Mouse (Mus musculus) midbrain, embryonic 12.5 days (tissue): ENCODE measurements around the gene Gm13283. TPM values are rescaled to one million over a fixed set of nuclear protein-coding genes. Genes with fewer than 3 reads are reported as not detected.
"Not testable (repeated sequence)": the region's sequence is repeated elsewhere in the genome, so short reads cannot be mapped to it uniquely, and the experiment has no call there.

Experiments
- ATAC-seq: fragments of 200-750 bp; cut with Nextera tagmentation; 2 replicates; pipeline ENCODE4 v1.8.0; 2017; ENCODE audit warnings: low read depth, moderate TSS enrichment, moderate library complexity; ENCODE audit not compliant: low FRiP score
- H3K27ac ChIP-seq: fragments of 300-500 bp; sonication (generic); replicated peaks from 2 replicates; pipeline ENCODE4 v1.5.1; 2016; ENCODE audit warnings: mild to moderate bottlenecking
- H3K27me3 ChIP-seq: fragments of 300-500 bp; sonication (generic); 2 replicates; pipeline ENCODE4 v1.6.1; 2016; ENCODE audit warnings: mild to moderate bottlenecking
- H3K36me3 ChIP-seq: fragments of 300-500 bp; sonication (generic); 2 replicates; pipeline ENCODE4 v1.6.1; 2016
- H3K4me1 ChIP-seq: fragments of 300-500 bp; sonication (generic); 2 replicates; pipeline ENCODE4 v1.6.1; 2016
- H3K4me2 ChIP-seq: fragments of 300-500 bp; sonication (generic); replicated peaks from 2 replicates; pipeline ENCODE4 v1.6.1; 2016; ENCODE audit warnings: mild to moderate bottlenecking, moderate library complexity
- H3K4me3 ChIP-seq: fragments of 300-500 bp; sonication (generic); 2 replicates; pipeline ENCODE4 v1.5.1; 2016; ENCODE audit warnings: mild to moderate bottlenecking
- H3K9ac ChIP-seq: fragments of 300-500 bp; sonication (generic); replicated peaks from 2 replicates; pipeline ENCODE4 v1.6.1; 2016; ENCODE audit warnings: mild to moderate bottlenecking, moderate library complexity
- H3K9me3 ChIP-seq: fragments of 300-500 bp; sonication (generic); 2 replicates; pipeline ENCODE4 v1.6.1; 2016; ENCODE audit warnings: mild to moderate bottlenecking
- WGBS: fragments of 180-500 bp; shearing (Covaris S2); methylation state at CpG from one replicate; pipeline ENCODE4 v1.1.7; 2016; 5-methylcytosine and 5-hydroxymethylcytosine counted together
- polyA plus RNA-seq: library from polyadenylated mRNA; unstranded; fragments of >200 nt; fragmentation: Nextera tagmentation; extraction: Ambion mirVana; gene quantifications from 2 replicates; pipeline ENCODE4 v1.2.1, GENCODE M21; 2016

Gene Gm13283
- polyA plus RNA-seq, 1 experiment from 2014 or later = 0.14 TPM

- H3K36me3 ChIP-seq = no peaks in the 10 kb centered on the region
- H3K9ac ChIP-seq = no peak overlapping the region
- no peak overlapping the region for H3K4me2 ChIP-seq
- 82% methylated on average over 7 of the region's 7 CpGs for WGBS
- H3K27me3 ChIP-seq = no peaks in the 10 kb centered on the region
- no peak overlapping the region for H3K27ac ChIP-seq
- peaks cover 6% of the 10 kb centered on the region; the same call in 1 of the 2 replicates for H3K4me1 ChIP-seq
- ATAC-seq = no peak
- H3K4me3 ChIP-seq = no peak overlapping the region
- no peaks in the 10 kb centered on the region for H3K9me3 ChIP-seq
Observed at GRCm38 (mm10) chr4:88742771-88743371, 17.0 kb upstream of the Gm13283 start.

- Histone ChIP-seq H3K4me1 (peaks cover 6% of the 10 kb centered on the region; the same call in 1 of the 2 replicates), H3K27me3 (no peaks in the 10 kb centered on the region), H3K4me3 (no peak overlapping the region), H3K27ac (no peak overlapping the region), H3K9ac (no peak overlapping the region), H3K36me3 (no peaks in the 10 kb centered on the region), H3K9me3 (no peaks in the 10 kb centered on the region), H3K4me2 (no peak overlapping the region)
- 77% methylated on average over 3 of the region's 3 CpGs for WGBS
- no peak for ATAC-seq
Observed at GRCm38 (mm10) chr4:88744207-88744606, 15.7 kb upstream of the Gm13283 start.

GRCm38 (mm10) chr4:88749926-88750325 lies 10.0 kb upstream of the Gm13283 start:
- no peaks in the 10 kb centered on the region for H3K9me3 ChIP-seq
- 68% methylated on average over 6 of the region's 6 CpGs for WGBS
- H3K27me3 ChIP-seq = no peaks in the 10 kb centered on the region
- H3K9ac ChIP-seq = no peak overlapping the region
- no peak overlapping the region for H3K27ac ChIP-seq
- H3K36me3 ChIP-seq = no peaks in the 10 kb centered on the region
- no peak overlapping the region for H3K4me3 ChIP-seq
- peaks cover 6% of the 10 kb centered on the region; the same call in 1 of the 2 replicates for H3K4me1 ChIP-seq
- ATAC-seq = no peak
- no peak overlapping the region for H3K4me2 ChIP-seq

- not testable (repeated sequence) for H3K27ac ChIP-seq, H3K27me3 ChIP-seq, H3K4me2 ChIP-seq, ATAC-seq, H3K4me3 ChIP-seq, H3K9me3 ChIP-seq, H3K9ac ChIP-seq, H3K36me3 ChIP-seq, H3K4me1 ChIP-seq
- WGBS = 65% methylated on average over 15 of the region's 15 CpGs
Observed at GRCm38 (mm10) chr4:88754818-88755340, 5.0 kb upstream of the Gm13283 start, which contains the start of gene Gm13271. Gene Gm13271 (plus strand): TSS chr4:88754868.

- not testable (repeated sequence) for H3K9me3 ChIP-seq, H3K27me3 ChIP-seq, ATAC-seq, H3K4me1 ChIP-seq, H3K36me3 ChIP-seq
- H3K4me3 ChIP-seq = peak overlapping the region; percentile 49
- H3K27ac ChIP-seq = peak overlapping the region; percentile 74
- peak overlapping the region; percentile 67 for H3K9ac ChIP-seq
- WGBS = 12% methylated on average over 29 of the region's 31 CpGs
- peak overlapping the region; percentile 76 for H3K4me2 ChIP-seq
Observed at GRCm38 (mm10) chr4:88756581-88757513, 3.1 kb upstream of the Gm13283 start.

GRCm38 (mm10) chr4:88757628-88758031 lies 2.3 kb upstream of the Gm13283 start:
- WGBS = under 1% methylated on average over 21 of the region's 21 CpGs

GRCm38 (mm10) chr4:88758751-88759150 lies 1.2 kb upstream of the Gm13283 start:
- not testable (repeated sequence) for H3K27me3 ChIP-seq, H3K4me3 ChIP-seq, H3K27ac ChIP-seq, H3K4me1 ChIP-seq, H3K36me3 ChIP-seq, H3K4me2 ChIP-seq, H3K9ac ChIP-seq, ATAC-seq, H3K9me3 ChIP-seq
- 89% methylated on average over 9 of the region's 9 CpGs for WGBS

More at GRCm38 (mm10) chr4:88757628-88758031, 2.3 kb upstream of the Gm13283 start:
- peak overlapping the region; percentile 67 for H3K9ac ChIP-seq
- ATAC-seq = peak; percentile 100
- H3K36me3 ChIP-seq, H3K27me3 ChIP-seq, H3K9me3 ChIP-seq, H3K4me1 ChIP-seq: not testable (repeated sequence)
- H3K27ac ChIP-seq = peak overlapping the region; percentile 74
- H3K4me2 ChIP-seq = peak overlapping the region; percentile 76
- peak overlapping the region; percentile 49 for H3K4me3 ChIP-seq

GRCm38 (mm10) chr4:88760431-88760830 lies 512 bp downstream of the Gm13283 start:
- not testable (repeated sequence) for H3K9me3 ChIP-seq, H3K36me3 ChIP-seq, H3K9ac ChIP-seq, H3K27me3 ChIP-seq, H3K4me1 ChIP-seq, ATAC-seq, H3K27ac ChIP-seq
- Histone ChIP-seq H3K4me2 (peak overlapping the region; percentile 50), H3K4me3 (peak overlapping the region; percentile 32)
- WGBS = 0% methylated on average over 26 of the region's 28 CpGs

- H3K4me2 ChIP-seq, H3K36me3 ChIP-seq, H3K27ac ChIP-seq, H3K4me3 ChIP-seq, H3K9me3 ChIP-seq, H3K4me1 ChIP-seq, ATAC-seq, H3K9ac ChIP-seq, H3K27me3 ChIP-seq: not testable (repeated sequence)
- WGBS = 72% methylated on average over 6 of the region's 8 CpGs
Observed at GRCm38 (mm10) chr4:88761776-88762175, 1.9 kb downstream of the Gm13283 start.

- not testable (repeated sequence) for H3K4me3 ChIP-seq, H3K36me3 ChIP-seq, ATAC-seq, H3K4me2 ChIP-seq, H3K4me1 ChIP-seq, H3K9me3 ChIP-seq, H3K9ac ChIP-seq, H3K27ac ChIP-seq, H3K27me3 ChIP-seq
- WGBS = 58% methylated on average over 9 of the region's 9 CpGs
Observed at GRCm38 (mm10) chr4:88762341-88762740, 2.4 kb downstream of the Gm13283 start.

GRCm38 (mm10) chr4:88763384-88764018 lies 3.6 kb downstream of the Gm13283 start:
- H3K4me1 ChIP-seq, H3K9ac ChIP-seq, H3K36me3 ChIP-seq, H3K27ac ChIP-seq, ATAC-seq, H3K27me3 ChIP-seq, H3K9me3 ChIP-seq: not testable (repeated sequence)
- Histone ChIP-seq H3K4me2 (peak overlapping the region; percentile 52), H3K4me3 (peak overlapping the region; percentile 33)
- WGBS = 3% methylated on average over 31 of the region's 42 CpGs

- ATAC-seq, H3K4me3 ChIP-seq, H3K27ac ChIP-seq, H3K4me2 ChIP-seq, H3K27me3 ChIP-seq, H3K4me1 ChIP-seq, H3K9ac ChIP-seq, H3K9me3 ChIP-seq, H3K36me3 ChIP-seq: not testable (repeated sequence)
- WGBS = no CpG with 5 or more reads among the region's 32 CpGs
Observed at GRCm38 (mm10) chr4:88773534-88773933, 13.6 kb downstream of the Gm13283 start, which contains the start of gene Gm13290. Gene Gm13290 (plus strand): TSS chr4:88773834.
